ENCODE assay signal across 8 mouse cellular contexts in genomic region chr4:134734038-134734628, GRCm38 (mm10). TPM values are rescaled to one million over a fixed set of nuclear protein-coding genes. Genes with fewer than 3 reads are reported as not detected.
A peak's percentile ranks its signal among the peaks of the same experiment; 100 is the strongest.
DNase-seq lines count a peak whose midpoint lies in the region; ATAC-seq lines count a peak whose summit lies in the region.

No protein-coding gene starts in this region.

- H3K9ac ChIP-seq in forebrain, embryonic 15.5 days (replicated peaks) = no peak overlapping the region
- H3K9ac ChIP-seq in hindbrain, embryonic 12.5 days = no peak overlapping the region
- H3K9ac ChIP-seq in liver, embryonic 11.5 days (ENCODE audit: low read depth, low read length) = peak overlapping the region; percentile 59; the same call in 1 of the 2 replicates

- WGBS in forebrain, embryonic 15.5 days = 8% methylated on average over 13 of the region's 13 CpGs
- WGBS in hindbrain, embryonic 12.5 days = 8% methylated on average over 13 of the region's 13 CpGs
- 6% methylated on average over 13 of the region's 13 CpGs for WGBS in liver, embryonic 11.5 days

- peaks cover 17% of the 10 kb centered on the region for H3K4me1 ChIP-seq in forebrain, embryonic 15.5 days
- peaks cover 51% of the 10 kb centered on the region for H3K4me1 ChIP-seq in hindbrain, embryonic 12.5 days
- peaks cover 38% of the 10 kb centered on the region for H3K4me1 ChIP-seq in liver, embryonic 11.5 days (replicated peaks; ENCODE audit: control insufficient read depth, insufficient read depth, low read length)

- no peak overlapping the region for H3K4me2 ChIP-seq in forebrain, embryonic 15.5 days (replicated peaks)
- no peak overlapping the region for H3K4me2 ChIP-seq in hindbrain, embryonic 12.5 days (replicated peaks)
- peak overlapping the region; percentile 71 for H3K4me2 ChIP-seq in liver, embryonic 11.5 days

- H3K9me3 ChIP-seq in forebrain, embryonic 15.5 days = no peaks in the 10 kb centered on the region
- no peaks in the 10 kb centered on the region for H3K9me3 ChIP-seq in hindbrain, embryonic 12.5 days (replicated peaks)
- no peaks in the 10 kb centered on the region for H3K9me3 ChIP-seq in liver, embryonic 11.5 days (ENCODE audit: control insufficient read depth, low read length)

- no peak overlapping the region for H3K4me3 ChIP-seq in forebrain, embryonic 15.5 days
- H3K4me3 ChIP-seq in hindbrain, embryonic 12.5 days = no peak overlapping the region
- H3K4me3 ChIP-seq in liver, embryonic 11.5 days (ENCODE audit: low read depth, low read length) = peak overlapping the region; percentile 37

- peak; percentile 55 for DNase-seq in CD4-positive, CD25-positive, alpha-beta regulatory T cell, adult 2 months (ENCODE audit: low read depth, low spot score)
- DNase-seq in adipocyte (ENCODE audit: low spot score) = peak; percentile 90
- DNase-seq in liver, embryonic 11.5 days (ENCODE audit: low spot score) = peak; percentile 75
- peak; percentile 43 for DNase-seq in retina, postnatal 1 day
- DNase-seq in right cerebral cortex, adult 2 months (ENCODE audit: low spot score in 2 of 2) = no peak
- DNase-seq in layer of hippocampus, postnatal 10 days (ENCODE audit: low spot score in 2 of 2) = no peak

- ATAC-seq in forebrain, embryonic 15.5 days (replicated peaks) = 0 out of 2 replicates have a peak, but pooled peaks have one; percentile 58
- no peak for ATAC-seq in hindbrain, embryonic 12.5 days (ENCODE audit: low FRiP score)
- peak; percentile 83 for ATAC-seq in liver, embryonic 11.5 days (replicated peaks; ENCODE audit: low FRiP score)

- H3K27ac ChIP-seq in forebrain, embryonic 15.5 days (replicated peaks) = no peak overlapping the region
- H3K27ac ChIP-seq in hindbrain, embryonic 12.5 days = 0 out of 2 replicates have a peak overlapping the region, but pooled peaks have one; percentile 55
- peak overlapping the region; percentile 5; the same call in 1 of the 2 replicates for H3K27ac ChIP-seq in liver, embryonic 11.5 days (ENCODE audit: low read depth, low read length)

- no peaks in the 10 kb centered on the region for H3K36me3 ChIP-seq in forebrain, embryonic 15.5 days
- no peaks in the 10 kb centered on the region for H3K36me3 ChIP-seq in hindbrain, embryonic 12.5 days
- no peaks in the 10 kb centered on the region for H3K36me3 ChIP-seq in liver, embryonic 11.5 days (ENCODE audit: control insufficient read depth, insufficient read depth, low read length)

- no peaks in the 10 kb centered on the region for H3K27me3 ChIP-seq in forebrain, embryonic 15.5 days
- H3K27me3 ChIP-seq in hindbrain, embryonic 12.5 days = no peaks in the 10 kb centered on the region
- H3K27me3 ChIP-seq in liver, embryonic 11.5 days (replicated peaks; ENCODE audit: control insufficient read depth, insufficient read depth, low read length) = peaks cover 2% of the 10 kb centered on the region; the same call in 1 of the 2 replicates

RNA-seq across cellular contexts. Expression of gene Man1c1, which starts 30.0 kb away (rescaled TPM):
- polyA plus RNA-seq in forebrain, embryonic 15.5 days (2015; fragmentation: Nextera tagmentation; extraction: Ambion mirVana) = 2.5 and 2.6 TPM in 2 replicates
- 6.4 and 7.4 TPM in 2 replicates for polyA plus RNA-seq in hindbrain, embryonic 12.5 days (2016; fragmentation: Nextera tagmentation; extraction: Ambion mirVana)
- polyA plus RNA-seq in liver, embryonic 11.5 days (2014; fragmentation: Nextera tagmentation; extraction: Ambion mirVana) = 3.9 and 4.1 TPM in 2 replicates
- total RNA-seq in layer of hippocampus, postnatal 10 days (2021) = 10 to 100 TPM; 14.2 to 16.3 TPM

RNA-seq across cellular contexts. Expression of gene Ldlrap1, which starts 33.7 kb away (rescaled TPM):
- 1.9 and 2.8 TPM in 2 replicates for polyA plus RNA-seq in forebrain, embryonic 15.5 days (2015; fragmentation: Nextera tagmentation; extraction: Ambion mirVana)
- polyA plus RNA-seq in hindbrain, embryonic 12.5 days (2016; fragmentation: Nextera tagmentation; extraction: Ambion mirVana) = 7.8 and 10.4 TPM in 2 replicates
- polyA plus RNA-seq in liver, embryonic 11.5 days (2014; fragmentation: Nextera tagmentation; extraction: Ambion mirVana) = 32.2 and 33.3 TPM in 2 replicates
- 1 to 10 TPM; 2.7 to 3.2 TPM for total RNA-seq in layer of hippocampus, postnatal 10 days (2021)

Comparison
In these comparisons a context has a peak if more than half of its experiments do, and no peak if none do; other contexts are left out.
1. DNase-seq: peak in CD4-positive, CD25-positive, alpha-beta regulatory T cell, adult 2 months (single experiment), adipocyte (single experiment), liver, embryonic 11.5 days (single experiment) and retina, postnatal 1 day (single experiment); none in right cerebral cortex, adult 2 months (0 of 2) and layer of hippocampus, postnatal 10 days (0 of 2).